Mouse (Mus musculus) right cerebral cortex, postnatal 10 days (tissue): ENCODE results near the gene Stbd1.

ENCODE experiments used
- DNase-seq, 2 experiments: peaks; one replicate each; pipeline ENCODE4 v3.0.0; 2021; ENCODE audit warnings: low spot score in 2 of 2

The Stbd1 gene

DNA sequence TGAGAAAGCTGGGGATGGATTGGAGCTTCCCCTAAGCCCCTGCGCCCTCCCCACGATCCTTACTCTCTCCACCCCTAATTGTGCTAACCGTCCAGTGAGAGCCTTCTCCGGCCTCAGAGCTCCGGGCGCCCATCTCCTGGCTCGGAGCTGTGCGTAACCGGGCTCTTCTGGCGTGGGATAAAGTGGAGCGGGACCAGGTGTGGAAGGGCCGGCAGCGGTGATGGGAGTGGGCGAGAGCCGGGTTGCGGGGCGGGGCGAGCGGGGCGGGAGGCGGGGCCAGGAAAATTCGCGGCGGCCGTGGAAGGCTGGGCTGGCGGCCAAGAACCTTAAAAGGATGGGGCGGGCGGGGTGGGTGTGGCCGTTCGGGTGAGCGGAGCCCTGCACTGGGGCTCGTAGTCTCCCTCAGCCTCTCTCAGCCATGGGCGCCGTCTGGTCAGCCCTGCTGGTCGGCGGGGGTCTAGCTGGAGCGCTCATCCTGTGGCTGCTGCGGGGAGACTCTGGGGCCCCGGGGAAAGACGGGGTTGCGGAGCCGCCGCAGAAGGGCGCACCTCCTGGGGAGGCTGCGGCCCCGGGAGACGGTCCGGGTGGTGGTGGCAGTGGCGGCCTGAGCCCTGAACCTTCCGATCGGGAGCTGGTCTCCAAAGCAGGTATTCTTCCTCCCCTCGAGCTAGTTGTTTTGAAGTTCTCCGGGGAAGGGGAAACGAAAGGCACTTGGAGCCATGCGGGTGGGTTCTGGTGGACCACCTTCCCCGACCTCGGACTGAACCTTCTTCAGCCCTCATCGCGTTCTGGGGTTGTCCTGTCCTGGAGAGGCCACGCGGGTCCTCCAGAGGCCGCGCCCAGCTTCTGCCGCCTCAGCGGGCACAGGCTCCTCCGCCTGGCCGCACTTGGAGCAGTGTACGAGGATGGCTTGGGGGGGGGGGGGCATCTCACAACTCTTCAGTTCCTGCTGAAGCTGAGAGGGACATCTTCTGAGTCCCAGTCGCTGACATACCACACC is at the start of gene Stbd1:
Gene Stbd1, plus strand, starts transcription at position 351 of the 1,000 bp plus-strand sequence.
- DNase-seq = peak; percentile 36 to 47

- DNase-seq = no peak
These were observed 48.9 kb upstream of the Stbd1 start for GRCm38 (mm10) chr5:92553939-92554338.

DNA sequence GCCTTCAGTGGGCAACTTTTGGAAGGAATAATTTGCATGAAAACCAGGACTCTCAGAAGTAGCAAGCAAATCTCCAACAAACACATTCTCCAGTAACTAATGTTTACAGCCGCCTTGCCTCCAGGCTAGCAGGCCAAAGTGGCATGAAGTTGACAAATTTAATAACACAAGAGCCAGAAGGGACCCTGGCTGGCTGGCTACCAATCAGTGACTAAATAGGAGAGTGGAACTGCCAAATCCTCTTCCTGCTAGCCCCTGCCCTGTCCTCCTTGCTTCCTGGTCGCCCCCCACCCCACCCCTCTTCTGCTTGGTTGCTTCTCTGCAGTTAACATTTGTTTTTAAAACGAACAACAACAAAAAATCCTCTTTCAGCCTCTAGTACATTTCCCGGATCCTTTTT is 48.4 kb upstream of the Stbd1 start:
- peak in 1 of 2 experiments; percentile 26 for DNase-seq

DNA sequence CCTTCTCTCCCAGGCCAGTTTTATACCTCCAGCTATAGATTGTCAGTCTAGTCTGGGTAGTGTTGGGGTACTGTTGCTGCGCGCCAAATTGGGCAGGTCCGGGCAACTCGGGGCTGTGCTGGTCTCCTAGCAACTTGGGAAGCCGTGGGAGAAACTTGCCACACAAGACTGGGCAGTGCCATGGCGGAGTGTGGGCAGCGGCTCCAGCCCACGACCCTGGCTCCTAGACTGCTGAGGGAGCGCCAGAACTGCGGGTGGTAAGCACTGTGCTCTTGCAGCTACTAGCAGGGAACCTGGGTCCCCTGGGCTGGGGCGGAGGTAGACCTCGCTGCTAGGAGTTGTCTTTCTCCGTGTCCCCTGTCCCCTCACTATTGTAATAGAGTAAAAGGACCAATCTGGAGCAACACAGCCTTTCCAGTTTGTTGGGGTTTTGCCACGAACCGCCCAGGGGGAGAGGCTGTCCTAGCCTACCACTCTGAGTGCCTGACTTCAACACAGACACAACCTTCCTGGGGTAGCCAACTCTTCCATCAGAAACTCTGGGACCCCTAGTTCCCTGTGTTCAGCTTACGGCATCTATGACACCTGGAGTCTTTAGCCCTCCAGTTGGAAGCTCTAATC is 47.8 kb upstream of the Stbd1 start, which contains the start of gene Fam47e:
Gene Fam47e, plus strand, starts transcription at position 179 of the 621 bp plus-strand sequence.
- peak; percentile 65 to 70 for DNase-seq

GRCm38 (mm10) chr5:92555905-92556304 is 46.9 kb upstream of the Stbd1 start:
- DNase-seq = no peak

GRCm38 (mm10) chr5:92557508-92557907 is 45.3 kb upstream of the Stbd1 start:
- DNase-seq = no peak

DNA sequence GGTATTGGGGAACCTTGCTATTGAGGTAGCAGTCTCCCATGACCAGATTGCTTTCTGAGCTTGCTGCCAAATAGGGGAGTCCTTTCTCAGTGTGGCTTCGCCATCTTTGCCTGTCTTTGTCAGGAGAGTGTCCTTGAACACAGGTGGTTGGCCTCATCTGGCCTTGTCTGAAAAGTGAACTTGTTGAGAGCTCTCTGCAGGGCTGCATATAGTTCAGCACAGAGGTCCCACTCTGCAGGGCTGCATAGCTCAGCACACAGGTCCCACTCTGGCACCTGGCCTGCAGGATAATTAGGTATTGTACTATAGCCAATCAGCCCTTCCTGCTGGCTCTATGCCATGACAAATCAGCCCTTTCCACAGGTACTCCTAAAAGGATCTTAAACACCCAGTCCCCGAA is 42.6 kb upstream of the Stbd1 start:
- DNase-seq = no peak

DNA sequence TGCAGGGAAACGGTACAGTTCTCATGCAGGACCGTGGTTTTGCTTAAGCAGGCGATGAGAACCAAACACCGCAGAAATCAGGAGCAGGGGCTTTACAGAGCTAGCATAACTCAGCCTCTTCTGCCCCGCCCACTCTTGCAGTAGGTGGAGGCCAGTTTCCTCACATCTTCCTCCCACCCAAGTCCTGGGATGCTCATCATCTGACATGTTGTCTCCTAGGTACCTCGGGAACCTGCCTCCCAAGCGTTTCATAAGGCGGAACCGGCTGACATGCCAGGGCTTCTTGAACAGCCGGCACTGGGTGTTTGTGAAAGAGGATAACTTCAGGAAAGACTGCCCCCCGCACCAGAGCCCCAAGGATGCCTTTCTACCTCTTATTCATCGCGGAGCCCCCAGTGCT is 40.8 kb upstream of the Stbd1 start:
- no peak for DNase-seq

DNA sequence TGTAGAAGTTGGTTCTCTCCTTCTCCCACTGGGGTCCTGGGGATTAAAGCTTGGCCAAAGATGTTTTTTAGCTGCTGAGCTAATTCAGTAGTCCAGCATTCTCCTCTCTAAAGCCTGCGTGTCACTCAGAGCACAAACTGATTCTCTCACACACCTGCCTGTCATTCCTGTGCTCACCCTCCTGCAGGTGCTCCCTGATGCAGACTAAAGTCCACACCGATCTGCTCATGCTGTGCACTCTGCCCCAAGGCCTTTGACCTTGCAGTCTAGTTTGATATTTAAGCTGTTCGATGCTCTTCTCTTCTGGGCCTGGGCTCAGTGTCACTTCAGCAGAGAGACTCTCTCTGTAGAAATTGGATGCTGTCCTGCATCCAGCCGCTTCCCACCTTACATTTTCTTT is 31.6 kb upstream of the Stbd1 start:
- DNase-seq = no peak

GRCm38 (mm10) chr5:92579559-92579958 is 23.3 kb upstream of the Stbd1 start:
- no peak for DNase-seq

GRCm38 (mm10) chr5:92585932-92586331 is 16.9 kb upstream of the Stbd1 start:
- no peak for DNase-seq

DNA sequence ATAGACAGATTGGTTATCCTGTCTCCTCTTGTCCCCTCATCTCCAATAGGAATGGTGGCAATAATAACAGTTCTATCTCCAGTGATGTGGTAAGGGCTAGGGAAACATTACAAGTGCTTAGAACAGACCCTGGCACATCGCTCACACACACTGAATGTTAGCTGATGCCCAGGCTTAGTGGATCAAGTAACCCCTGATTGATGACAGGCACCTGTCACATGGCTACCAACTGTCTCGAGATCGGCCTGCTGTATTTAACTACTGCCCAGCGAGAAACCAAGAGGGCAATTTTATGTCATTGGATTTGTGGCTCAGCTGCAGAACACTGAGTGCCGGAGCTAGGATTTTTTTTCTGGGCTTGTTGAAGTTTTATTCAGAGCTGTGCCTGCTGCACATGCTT is 7.8 kb upstream of the Stbd1 start:
- DNase-seq = no peak

DNA sequence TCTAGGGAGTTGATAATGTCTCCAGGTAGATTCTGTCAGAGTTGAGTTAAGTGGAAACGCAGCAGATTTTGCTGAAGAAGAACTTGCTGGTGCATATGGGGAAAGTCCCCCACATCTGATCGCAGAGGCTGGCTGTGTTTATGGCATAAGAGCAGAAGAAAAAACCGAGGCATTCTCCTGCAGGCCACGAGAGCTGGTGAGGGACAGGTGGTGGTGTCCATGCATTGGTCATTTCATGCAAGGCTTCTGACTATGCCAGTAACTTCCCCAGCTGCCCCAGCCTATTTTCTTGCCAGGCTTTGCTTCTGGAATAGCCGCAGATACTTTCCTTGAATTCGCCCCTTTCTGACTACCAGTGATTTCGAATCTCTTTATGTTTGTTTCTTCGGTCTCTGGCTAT is 6.0 kb upstream of the Stbd1 start:
- no peak for DNase-seq

GRCm38 (mm10) chr5:92599030-92599429 is 3.8 kb upstream of the Stbd1 start:
- DNase-seq = no peak

DNA sequence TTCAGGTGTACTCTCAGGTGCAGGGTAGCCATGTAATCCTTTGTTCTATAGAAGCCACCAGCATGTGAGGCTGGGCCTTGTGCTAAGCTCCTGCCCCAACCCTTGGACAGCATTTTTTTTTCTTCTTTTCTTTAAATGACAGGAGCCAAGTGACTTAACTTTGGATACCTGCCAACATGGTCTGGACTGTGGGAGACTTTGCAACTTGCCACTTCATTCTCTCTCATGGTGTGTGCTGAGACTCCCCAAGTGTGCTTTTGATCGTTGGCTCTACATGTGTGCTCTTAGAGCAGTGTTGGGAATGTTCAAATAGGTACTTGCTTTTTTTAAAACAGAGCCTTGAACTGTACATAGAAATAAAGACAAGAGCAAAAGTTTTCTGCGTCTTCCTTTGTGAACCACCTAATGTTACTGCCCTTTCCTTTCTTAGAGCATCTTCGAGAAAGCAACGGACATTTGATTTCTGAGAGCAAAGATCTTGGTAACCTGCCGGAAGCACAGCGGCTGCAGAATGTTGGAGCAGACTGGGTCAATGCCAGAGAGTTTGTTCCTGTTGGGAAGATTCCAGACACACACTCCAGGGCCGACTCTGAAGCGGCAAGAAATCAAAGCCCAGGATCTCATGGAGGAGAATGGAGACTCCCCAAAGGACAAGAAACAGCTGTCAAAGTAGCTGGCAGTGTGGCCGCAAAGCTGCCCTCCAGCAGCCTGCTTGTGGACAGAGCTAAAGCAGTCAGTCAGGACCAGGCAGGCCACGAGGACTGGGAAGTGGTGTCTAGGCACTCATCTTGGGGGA is 1.8 kb downstream of the Stbd1 start:
- DNase-seq = peak in 1 of 2 experiments; percentile 35

DNA sequence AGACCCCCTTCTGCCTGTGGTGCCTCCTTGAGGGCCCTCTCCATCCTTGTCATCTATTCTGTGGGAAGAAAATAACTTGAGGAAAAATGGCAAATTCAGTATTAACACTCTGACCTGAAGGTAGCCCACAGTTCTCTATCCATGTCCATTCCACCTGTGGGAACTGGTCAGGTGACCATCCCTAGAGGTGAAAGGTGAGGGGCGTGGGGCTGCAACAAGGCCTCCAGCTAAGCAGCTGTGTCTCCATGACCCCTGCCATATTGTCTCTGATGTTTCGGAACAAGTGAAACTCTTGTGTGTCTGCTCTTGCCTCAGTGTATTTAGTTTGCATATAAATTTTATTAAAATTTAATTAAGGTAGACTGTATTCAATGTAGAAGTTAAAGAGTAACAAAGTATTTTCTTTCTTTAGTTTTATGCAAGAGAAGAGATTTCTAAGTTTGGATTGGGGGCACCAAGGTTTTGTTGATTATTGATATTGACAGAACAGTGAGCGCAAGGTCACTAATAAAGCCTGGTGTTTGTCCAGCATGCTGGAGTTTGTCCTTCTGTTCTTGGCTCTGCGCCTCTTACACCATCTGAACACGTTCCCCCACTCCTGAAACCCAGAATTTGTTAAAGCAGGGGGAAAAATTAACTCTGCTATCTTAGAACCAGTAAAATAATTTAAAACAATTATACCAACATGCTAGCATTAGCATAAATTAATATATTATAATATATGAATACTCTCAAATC is 4.8 kb downstream of the Stbd1 start:
- DNase-seq = no peak

- DNase-seq = no peak
These were observed 9.9 kb downstream of the Stbd1 start for GRCm38 (mm10) chr5:92612756-92613155.

DNA sequence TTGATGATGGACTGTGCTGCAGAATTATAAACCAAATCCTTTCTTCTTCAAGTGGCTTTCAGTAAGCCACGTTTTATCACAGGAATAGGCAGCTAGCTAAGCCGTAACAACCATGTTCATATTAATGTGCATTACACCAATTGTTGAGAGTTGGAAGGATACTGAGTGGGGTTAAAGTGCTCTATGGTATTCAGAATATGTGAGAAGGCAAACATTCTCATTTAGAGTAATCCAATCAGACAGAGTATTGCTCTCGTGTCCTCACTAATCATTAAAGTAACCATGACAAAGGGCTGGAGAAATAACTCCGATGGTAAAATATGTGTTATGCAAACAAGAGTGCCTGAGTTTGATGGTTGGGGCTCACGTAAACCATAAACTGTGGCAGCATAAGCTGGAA is 19.0 kb downstream of the Stbd1 start:
- no peak for DNase-seq

DNA sequence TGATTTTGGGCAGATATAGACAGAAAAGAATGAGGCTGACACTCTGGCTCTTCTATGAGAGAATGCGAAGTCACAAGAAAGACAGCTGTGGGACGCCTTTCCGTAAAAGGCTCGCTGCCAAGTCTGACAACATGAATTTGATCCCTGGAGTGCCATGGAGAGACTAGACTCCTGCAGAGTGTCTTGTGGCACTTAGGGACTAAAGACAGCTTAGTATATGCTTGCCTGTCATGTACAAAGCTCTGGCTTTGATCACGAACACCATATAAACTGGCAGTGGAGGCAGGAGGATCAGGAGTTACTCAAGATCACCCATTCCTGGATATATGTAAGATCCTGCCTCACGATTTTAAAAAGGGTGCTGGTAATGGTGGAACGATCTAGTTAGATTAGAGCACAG is 25.1 kb downstream of the Stbd1 start:
- no peak for DNase-seq

- no peak for DNase-seq
These were observed 30.7 kb downstream of the Stbd1 start for GRCm38 (mm10) chr5:92633526-92633925.

DNA sequence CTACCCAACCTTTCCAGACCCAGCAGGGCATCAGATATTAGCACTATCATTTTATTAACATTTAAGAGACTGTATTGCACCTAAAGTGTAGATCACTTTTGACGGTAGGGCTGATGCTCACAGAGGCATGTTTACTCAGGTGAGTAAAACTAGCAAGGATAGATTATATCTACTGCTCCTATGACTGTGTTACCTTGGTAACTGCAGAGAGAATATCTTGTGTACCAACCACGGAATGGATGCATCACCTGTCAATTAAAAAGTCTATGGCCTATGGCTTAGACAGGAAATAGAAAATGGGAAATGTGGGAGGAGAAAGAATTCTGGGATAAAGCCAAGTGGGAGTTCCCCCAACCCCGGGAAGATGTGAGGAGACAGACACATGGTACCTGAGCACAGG is 32.1 kb downstream of the Stbd1 start:
- DNase-seq = no peak
